Mouse (Mus musculus) hindbrain, embryonic 16.5 days (tissue): Measurements from ENCODE around the gene Pigh. TPM values are rescaled to one million over a fixed set of nuclear protein-coding genes. Genes with fewer than 3 reads are reported as not detected.

Experiments
- ATAC-seq: fragments of 200-750 bp; cut with Nextera tagmentation; 2 replicates; pipeline ENCODE4 v1.8.0; 2017; ENCODE audit warnings: moderate TSS enrichment, moderate library complexity
- H3K27ac ChIP-seq: fragments of 300-500 bp; sonication (generic); 2 replicates; pipeline ENCODE4 v1.5.1; 2014; ENCODE audit warnings: low read depth, mild to moderate bottlenecking, control low read depth, low read length, moderate library complexity
- H3K27me3 ChIP-seq: fragments of 300-500 bp; sonication (generic); replicated peaks from 2 replicates; pipeline ENCODE4 v1.6.1; 2014; ENCODE audit warnings: low read length; ENCODE audit not compliant: control insufficient read depth, insufficient read depth
- H3K36me3 ChIP-seq: fragments of 300-500 bp; sonication (generic); 2 replicates; pipeline ENCODE4 v1.6.1; 2014; ENCODE audit warnings: mild to moderate bottlenecking, low read length, moderate library complexity, mixed read lengths; ENCODE audit not compliant: control insufficient read depth, insufficient read depth
- H3K4me1 ChIP-seq: fragments of 300-500 bp; sonication (generic); 2 replicates; pipeline ENCODE4 v1.6.1; 2014; ENCODE audit warnings: low read depth, low read length; ENCODE audit not compliant: control insufficient read depth, insufficient read depth
- H3K4me2 ChIP-seq: fragments of 300-500 bp; sonication (generic); 2 replicates; pipeline ENCODE4 v1.6.1; 2014; ENCODE audit warnings: mild to moderate bottlenecking, low read length, control low read depth, moderate library complexity
- H3K4me3 ChIP-seq: fragments of 300-500 bp; sonication (generic); 2 replicates; pipeline ENCODE4 v1.5.1; 2014; ENCODE audit warnings: mild to moderate bottlenecking, low read length, control low read depth, moderate library complexity
- H3K9ac ChIP-seq: fragments of 300-500 bp; sonication (generic); 2 replicates; pipeline ENCODE4 v1.6.1; 2014; ENCODE audit warnings: low read depth, mild to moderate bottlenecking, control low read depth, low read length, moderate library complexity
- H3K9me3 ChIP-seq: fragments of 300-500 bp; sonication (generic); 2 replicates; pipeline ENCODE4 v1.6.1; 2014; ENCODE audit warnings: mild to moderate bottlenecking, low read length, moderate library complexity; ENCODE audit not compliant: control insufficient read depth
- WGBS: fragments of 180-500 bp; shearing (Covaris S2); extraction: QIAGEN DNeasy Blood & Tissue Kit; methylation state at CpG from one replicate; pipeline ENCODE4 v1.1.7; 2014; 5-methylcytosine and 5-hydroxymethylcytosine counted together
- polyA plus RNA-seq: library from polyadenylated mRNA; unstranded; fragments of >200 nt; fragmentation: Nextera tagmentation; extraction: Ambion mirVana; gene quantifications from 2 replicates; pipeline ENCODE4 v1.2.1, GENCODE M21; 2015

Gene Pigh
- polyA plus RNA-seq, 1 experiment from 2014 or later = 20.2 TPM

- Histone ChIP-seq H3K9me3 (no peaks in the 10 kb centered on the region), H3K4me1 (no peaks in the 10 kb centered on the region), H3K27me3 (no peaks in the 10 kb centered on the region), H3K4me2 (no peak overlapping the region), H3K27ac (no peak overlapping the region), H3K4me3 (no peak overlapping the region), H3K9ac (no peak overlapping the region), H3K36me3 (no peaks in the 10 kb centered on the region)
- no peak for ATAC-seq
Measured at GRCm38 (mm10) chr12:79041436-79041835, 48.0 kb downstream of the Pigh start.

DNA sequence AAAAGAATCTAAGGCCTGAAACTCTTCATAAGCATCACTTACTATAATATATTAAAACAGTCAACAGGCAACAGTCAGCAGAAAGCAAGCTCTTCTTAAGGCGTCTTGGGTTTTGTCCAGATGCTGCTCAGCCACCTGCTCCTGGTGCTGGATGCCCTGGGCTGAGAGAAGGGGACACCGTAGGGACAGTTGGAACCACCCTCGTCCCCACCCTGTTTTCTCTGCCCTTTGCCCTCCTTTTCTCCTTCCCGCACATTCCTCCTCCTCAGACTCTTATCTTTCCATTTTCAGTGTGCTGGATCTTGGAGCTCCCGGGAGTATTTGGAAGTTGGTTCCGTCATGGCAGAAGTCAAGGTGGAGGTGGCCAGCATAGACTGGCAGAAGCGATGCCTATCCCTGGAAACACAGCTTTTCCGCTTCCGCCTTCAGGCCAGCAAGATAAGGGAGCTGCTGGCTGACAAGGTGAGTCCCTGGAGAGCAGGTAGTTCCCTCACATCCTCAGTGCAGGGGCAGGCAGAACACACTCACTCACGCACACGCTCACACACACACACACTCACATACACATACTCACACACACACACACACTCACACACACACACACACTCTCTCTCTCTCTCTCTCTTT lies 49.1 kb downstream of the Pigh start:
- H3K27ac ChIP-seq = no peak overlapping the region
- WGBS = 87% methylated on average over 11 of the region's 11 CpGs
- H3K9me3 ChIP-seq = no peaks in the 10 kb centered on the region
- ATAC-seq = no peak
- H3K27me3 ChIP-seq = no peaks in the 10 kb centered on the region
- H3K36me3 ChIP-seq = no peaks in the 10 kb centered on the region
- H3K9ac ChIP-seq = no peak overlapping the region
- no peak overlapping the region for H3K4me2 ChIP-seq
- H3K4me3 ChIP-seq = no peak overlapping the region
- H3K4me1 ChIP-seq = no peaks in the 10 kb centered on the region

DNA sequence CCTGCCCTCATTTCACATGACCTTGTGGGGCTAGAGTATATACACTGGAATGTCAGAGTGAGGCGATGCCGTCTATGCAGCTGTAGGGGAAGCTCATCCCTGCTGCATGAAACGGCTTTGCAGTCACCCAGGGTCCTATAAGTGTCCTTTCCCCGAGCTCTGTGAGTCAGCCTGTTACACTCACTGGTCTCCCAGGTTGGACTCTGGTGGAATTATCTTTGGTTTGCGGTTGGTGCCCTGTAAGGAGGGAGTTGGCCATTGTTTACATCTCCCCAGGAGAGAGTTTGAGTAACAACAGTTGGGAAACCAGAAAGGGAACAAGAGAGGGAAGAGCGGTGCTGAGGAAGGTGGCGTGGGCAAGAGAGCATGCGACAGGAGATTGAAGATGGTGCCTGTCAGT lies 49.7 kb downstream of the Pigh start:
- H3K27ac ChIP-seq = no peak overlapping the region
- ATAC-seq = no peak
- no peak overlapping the region for H3K4me3 ChIP-seq
- H3K36me3 ChIP-seq = no peaks in the 10 kb centered on the region
- no peaks in the 10 kb centered on the region for H3K4me1 ChIP-seq
- no peak overlapping the region for H3K9ac ChIP-seq
- WGBS = 71% methylated on average over 8 of the region's 8 CpGs
- no peaks in the 10 kb centered on the region for H3K27me3 ChIP-seq
- no peaks in the 10 kb centered on the region for H3K9me3 ChIP-seq
- H3K4me2 ChIP-seq = no peak overlapping the region

- no peak for ATAC-seq
- WGBS = 9% methylated on average over 3 of the region's 3 CpGs
- Histone ChIP-seq H3K4me2 (no peak overlapping the region), H3K4me3 (no peak overlapping the region), H3K27ac (no peak overlapping the region), H3K36me3 (no peaks in the 10 kb centered on the region), H3K4me1 (no peaks in the 10 kb centered on the region), H3K27me3 (no peaks in the 10 kb centered on the region), H3K9me3 (no peaks in the 10 kb centered on the region), H3K9ac (no peak overlapping the region)
Measured at GRCm38 (mm10) chr12:79035349-79035748, 54.1 kb downstream of the Pigh start.

DNA sequence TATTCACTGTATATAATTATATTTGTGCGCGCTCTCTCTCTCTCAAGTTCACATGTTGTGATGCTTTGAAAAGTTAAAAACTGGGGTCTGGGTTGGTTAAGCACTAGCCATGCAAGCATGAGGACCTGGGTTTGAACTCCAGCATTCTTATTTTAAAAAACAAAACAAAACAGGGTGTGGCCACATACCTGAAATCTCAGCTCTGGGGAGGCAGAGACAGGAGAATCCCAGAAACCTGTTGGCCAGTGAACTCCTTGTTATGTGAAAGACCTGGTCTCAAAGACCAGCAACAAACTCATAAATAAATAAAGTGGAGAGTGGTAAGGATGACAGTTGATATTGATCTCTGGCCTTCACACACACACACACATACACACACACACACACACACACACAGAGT lies 55.1 kb downstream of the Pigh start:
- WGBS = 99% methylated on average over 2 of the region's 2 CpGs
- Histone ChIP-seq H3K4me3 (no peak overlapping the region), H3K9me3 (no peaks in the 10 kb centered on the region), H3K36me3 (no peaks in the 10 kb centered on the region), H3K4me2 (no peak overlapping the region), H3K4me1 (no peaks in the 10 kb centered on the region), H3K9ac (no peak overlapping the region), H3K27ac (no peak overlapping the region), H3K27me3 (no peaks in the 10 kb centered on the region)
- no peak for ATAC-seq

Other genes with a start within 250 kb of the Pigh start
- 119 and 132 TPM in 2 replicates for gene Atp6v1d, start 228.0 kb downstream of the Pigh start, polyA plus RNA-seq
- 138 and 143 TPM in 2 replicates for gene Eif2s1, start 227.8 kb downstream of the Pigh start, polyA plus RNA-seq
- 2.8 and 3.3 TPM in 2 replicates for gene Plek2, start 182.7 kb downstream of the Pigh start, polyA plus RNA-seq
- 71.2 and 73.3 TPM in 2 replicates for gene Tmem229b, start 82.0 kb downstream of the Pigh start, polyA plus RNA-seq
- gene Plekhh1, start 60.5 kb downstream of the Pigh start, polyA plus RNA-seq = 1.5 and 2.3 TPM in 2 replicates
- gene Arg2, start 41.1 kb upstream of the Pigh start, polyA plus RNA-seq = 27.9 and 29.1 TPM in 2 replicates
- gene Vti1b, start 83.0 kb upstream of the Pigh start, polyA plus RNA-seq = 230 and 258 TPM in 2 replicates
- 36.1 and 41.1 TPM in 2 replicates for gene Rdh11, start 102.6 kb upstream of the Pigh start, polyA plus RNA-seq
- 1.1 and 1.5 TPM in 2 replicates for gene Rdh12, start 119.3 kb upstream of the Pigh start, polyA plus RNA-seq
- gene Zfyve26, start 206.7 kb upstream of the Pigh start, polyA plus RNA-seq = 7.0 and 8.7 TPM in 2 replicates
- gene Rad51b, start 207.6 kb upstream of the Pigh start, polyA plus RNA-seq = 1.9 and 2.7 TPM in 2 replicates